Mouse (Mus musculus) midbrain, embryonic 14.5 days (tissue): ENCODE results near the gene Gaa. TPM values are rescaled to one million over a fixed set of nuclear protein-coding genes. Genes with fewer than 3 reads are reported as not detected.

Experiments used
- ATAC-seq: fragments of 200-750 bp; cut with Nextera tagmentation; 2 replicates; pipeline ENCODE4 v1.8.0; 2017; ENCODE audit warnings: moderate number of reproducible peaks, moderate library complexity; ENCODE audit not compliant: low FRiP score, low TSS enrichment
- DNase-seq: peaks from one replicate; pipeline ENCODE4 v3.0.0-alpha.2; 2015
- H3K27ac ChIP-seq: fragments of 300-500 bp; sonication (generic); replicated peaks from 2 replicates; pipeline ENCODE4 v1.5.1; 2014; ENCODE audit warnings: mild to moderate bottlenecking, low read depth, low read length, moderate library complexity
- H3K27me3 ChIP-seq: fragments of 300-500 bp; sonication (generic); 2 replicates; pipeline ENCODE4 v1.6.1; 2014; ENCODE audit warnings: low read length, control low read depth, mixed read lengths; ENCODE audit not compliant: control insufficient read depth, insufficient read depth
- H3K36me3 ChIP-seq: fragments of 300-500 bp; sonication (generic); 2 replicates; pipeline ENCODE4 v1.6.1; 2014; ENCODE audit warnings: low read length, control low read depth; ENCODE audit not compliant: control insufficient read depth, insufficient read depth
- H3K4me1 ChIP-seq: fragments of 300-500 bp; sonication (generic); 2 replicates; pipeline ENCODE4 v1.6.1; 2014; ENCODE audit warnings: mild to moderate bottlenecking, antibody characterized with exemption, low read length, control low read depth; ENCODE audit not compliant: control insufficient read depth, insufficient read depth
- H3K4me2 ChIP-seq: fragments of 300-500 bp; sonication (generic); 2 replicates; pipeline ENCODE4 v1.6.1; 2014; ENCODE audit warnings: mild to moderate bottlenecking, low read length, moderate library complexity
- H3K4me3 ChIP-seq: fragments of 300-500 bp; sonication (generic); replicated peaks from 2 replicates; pipeline ENCODE4 v1.5.1; 2014; ENCODE audit warnings: low read depth, low read length
- H3K9ac ChIP-seq: fragments of 300-500 bp; sonication (generic); replicated peaks from 2 replicates; pipeline ENCODE4 v1.6.1; 2014; ENCODE audit warnings: mild to moderate bottlenecking, low read length, moderate library complexity
- H3K9me3 ChIP-seq: fragments of 300-500 bp; sonication (generic); 2 replicates; pipeline ENCODE4 v1.6.1; 2016; ENCODE audit warnings: low read length, control low read depth, mixed read lengths; ENCODE audit not compliant: control insufficient read depth
- WGBS: fragments of 180-500 bp; shearing (Covaris S2); extraction: QIAGEN DNeasy Blood & Tissue Kit; methylation state at CpG from one replicate; pipeline ENCODE4 v1.1.7; 2014; 5-methylcytosine and 5-hydroxymethylcytosine counted together
- polyA plus RNA-seq: library from polyadenylated mRNA; unstranded; fragments of >200 nt; fragmentation: Nextera tagmentation; extraction: Ambion mirVana; gene quantifications from 2 replicates; pipeline ENCODE4 v1.2.1, GENCODE M21; 2014

The Gaa gene
- polyA plus RNA-seq, 1 experiment from 2014 or later = 58.6 TPM

DNA sequence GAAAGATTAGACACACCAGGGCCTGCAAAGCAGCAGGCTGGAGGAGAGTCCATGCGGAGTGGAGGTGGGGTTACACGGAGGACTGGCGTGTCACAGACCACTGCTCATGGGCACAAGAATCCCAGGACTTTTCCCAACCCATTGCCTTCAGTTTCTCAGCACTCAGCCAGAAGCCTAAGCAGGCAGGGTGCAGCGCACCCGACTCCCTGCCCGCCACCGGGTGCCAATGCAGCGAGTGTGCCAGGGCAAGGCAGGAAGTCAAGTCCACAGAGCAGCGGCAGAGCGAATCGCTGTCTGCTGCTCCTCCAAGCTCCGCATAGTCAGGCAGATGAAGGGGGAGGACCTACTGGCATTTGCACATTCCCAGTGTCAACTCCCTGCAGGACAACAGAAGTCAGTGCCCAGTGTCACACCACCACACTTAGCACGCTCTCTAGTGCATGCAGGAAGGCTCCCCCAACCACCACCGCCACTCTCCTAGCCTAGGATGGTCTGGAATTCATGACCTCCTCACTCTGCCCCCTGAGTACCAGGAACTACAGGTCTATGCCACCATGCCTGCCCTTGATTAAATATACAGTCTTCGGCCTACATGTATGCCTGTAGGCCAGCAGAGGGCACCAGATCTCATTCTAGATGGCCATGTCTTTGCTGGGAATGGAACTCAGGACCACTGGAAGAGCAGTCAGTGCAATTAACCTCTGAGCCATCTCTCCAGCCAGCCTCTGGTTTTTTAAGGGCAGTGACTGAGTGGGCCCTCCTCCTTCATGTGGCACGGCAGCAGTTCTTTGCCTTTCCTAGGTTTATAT, 37.4 kb downstream of the Gaa start:
- Histone ChIP-seq H3K36me3 (no peaks in the 10 kb centered on the region), H3K4me1 (peaks cover 6% of the 10 kb centered on the region; the same call in 1 of the 2 replicates), H3K9me3 (no peaks in the 10 kb centered on the region), H3K4me3 (no peak overlapping the region), H3K4me2 (no peak overlapping the region), H3K27ac (no peak overlapping the region), H3K9ac (no peak overlapping the region), H3K27me3 (no peaks in the 10 kb centered on the region)
- ATAC-seq = no peak
- 45% methylated on average over 16 of the region's 16 CpGs for WGBS
- peak; percentile 81 for DNase-seq

- H3K27me3 ChIP-seq = no peaks in the 10 kb centered on the region
- DNase-seq = no peak
- H3K9ac ChIP-seq = no peak overlapping the region
- H3K36me3 ChIP-seq = no peaks in the 10 kb centered on the region
- no peak overlapping the region for H3K4me3 ChIP-seq
- H3K4me1 ChIP-seq = no peaks in the 10 kb centered on the region
- H3K4me2 ChIP-seq = no peak overlapping the region
- H3K27ac ChIP-seq = no peak overlapping the region
- H3K9me3 ChIP-seq = no peaks in the 10 kb centered on the region
- 67% methylated on average over 13 of the region's 13 CpGs for WGBS
- no peak for ATAC-seq
Observed at GRCm38 (mm10) chr11:119306762-119307657, 39.3 kb downstream of the Gaa start.

- Histone ChIP-seq H3K36me3 (no peaks in the 10 kb centered on the region), H3K27ac (no peak within 1 kb of the TSS), H3K27me3 (no peaks in the 10 kb centered on the region), H3K4me1 (no peaks in the 10 kb centered on the region), H3K9ac (no peak within 1 kb of the TSS), H3K4me3 (no peak within 1 kb of the TSS), H3K4me2 (no peak within 1 kb of the TSS), H3K9me3 (no peaks in the 10 kb centered on the region)
- DNase-seq = no peak
- ATAC-seq = no peak
- 61% methylated on average over 1 of the region's 1 CpGs for WGBS
Observed at GRCm38 (mm10) chr11:119307658-119307867, 39.9 kb downstream of the Gaa start, which contains the start of gene Card14. Card14 (plus strand) TSS chr11:119307768.

DNA sequence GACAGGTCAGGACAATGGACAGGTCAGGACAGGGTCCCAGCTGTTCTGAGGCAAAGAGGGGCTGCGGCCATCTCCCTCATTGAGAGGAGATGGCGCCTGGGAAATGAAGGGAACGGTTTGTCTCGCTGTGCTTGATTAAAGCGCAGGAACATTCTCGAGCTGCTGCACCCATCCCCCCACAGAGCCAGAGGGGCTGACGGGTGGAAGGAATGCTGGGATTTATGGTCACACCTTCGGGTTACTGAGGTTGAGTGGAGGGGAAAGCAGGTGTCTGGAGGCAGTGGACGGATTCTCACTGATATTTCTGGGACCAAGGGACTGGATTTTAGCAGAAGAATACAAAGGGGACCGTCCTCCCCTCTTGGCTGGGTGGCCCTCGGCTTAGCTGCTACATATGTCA, 40.2 kb downstream of the Gaa start:
- 38% methylated on average over 11 of the region's 11 CpGs for whole genome bisulfite sequencing
- no peaks in the 10 kb centered on the region for H3K4me1 ChIP-seq
- no peak overlapping the region for H3K4me3 ChIP-seq
- H3K9ac ChIP-seq = no peak overlapping the region
- DNase-seq (no peak), ATAC-seq (no peak)
- no peaks in the 10 kb centered on the region for H3K27me3 ChIP-seq
- no peaks in the 10 kb centered on the region for H3K36me3 ChIP-seq
- H3K27ac ChIP-seq = no peak overlapping the region
- H3K9me3 ChIP-seq = no peaks in the 10 kb centered on the region
- no peak overlapping the region for H3K4me2 ChIP-seq

DNA sequence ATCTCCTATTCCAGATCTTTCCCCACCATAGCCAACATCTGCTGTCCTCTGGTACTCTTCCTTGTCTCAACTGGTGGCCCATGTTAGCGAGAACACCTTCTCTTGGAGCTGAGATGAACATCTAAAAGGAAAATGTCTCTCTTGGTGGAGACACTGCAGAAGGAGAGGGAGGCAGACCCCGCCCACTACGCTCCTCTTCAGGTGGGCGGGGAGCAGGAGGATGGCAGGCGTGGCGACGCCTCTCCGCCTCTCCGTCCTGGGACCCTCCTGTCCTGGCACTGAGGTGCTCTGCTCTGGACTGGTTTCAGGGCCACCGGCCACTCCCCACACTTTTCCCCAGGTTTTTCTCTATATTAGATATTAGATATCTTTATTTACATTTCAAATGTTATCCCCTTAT, 42.9 kb downstream of the Gaa start:
- DNase-seq (no peak), ATAC-seq (no peak)
- Histone ChIP-seq H3K9me3 (no peaks in the 10 kb centered on the region), H3K4me1 (no peaks in the 10 kb centered on the region), H3K4me3 (no peak overlapping the region), H3K36me3 (no peaks in the 10 kb centered on the region), H3K9ac (no peak overlapping the region), H3K27ac (no peak overlapping the region), H3K4me2 (no peak overlapping the region), H3K27me3 (no peaks in the 10 kb centered on the region)
- 15% methylated on average over 10 of the region's 10 CpGs for WGBS

GRCm38 (mm10) chr11:119314252-119314936, 46.7 kb downstream of the Gaa start:
- 87% methylated on average over 17 of the region's 17 CpGs for WGBS
- no peak for ATAC-seq

DNA sequence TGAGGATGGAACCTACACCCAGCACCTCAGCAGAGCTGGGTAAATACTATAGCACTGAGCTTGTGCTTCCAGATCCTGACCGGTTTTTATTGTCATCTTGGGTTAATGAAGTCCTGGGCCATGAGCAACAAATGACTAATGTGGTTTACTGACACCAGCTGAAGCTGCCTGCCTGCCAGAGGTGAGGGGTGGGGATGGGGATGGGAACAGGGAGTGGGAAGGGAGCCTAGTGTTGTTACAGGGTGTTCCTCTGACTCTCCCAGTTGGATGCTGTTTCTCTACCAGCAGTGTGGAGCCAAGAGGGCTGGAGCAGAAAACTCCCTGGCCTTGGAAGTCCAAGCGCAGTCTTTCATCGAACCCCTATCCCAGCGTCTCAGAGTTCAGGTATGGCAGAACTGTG, 49.0 kb downstream of the Gaa start:
- 92% methylated on average over 4 of the region's 4 CpGs for WGBS
- H3K9ac ChIP-seq = no peak overlapping the region
- H3K4me1 ChIP-seq = no peaks in the 10 kb centered on the region
- H3K4me2 ChIP-seq = no peak overlapping the region
- DNase-seq (no peak), ATAC-seq (no peak)
- no peaks in the 10 kb centered on the region for H3K36me3 ChIP-seq
- H3K27ac ChIP-seq = no peak overlapping the region
- H3K9me3 ChIP-seq = no peaks in the 10 kb centered on the region
- H3K27me3 ChIP-seq = no peaks in the 10 kb centered on the region
- H3K4me3 ChIP-seq = no peak overlapping the region

More at GRCm38 (mm10) chr11:119314252-119314936, 46.7 kb downstream of the Gaa start:
- Histone ChIP-seq H3K9ac (no peak overlapping the region), H3K4me3 (no peak overlapping the region), H3K4me1 (no peaks in the 10 kb centered on the region), H3K27me3 (no peaks in the 10 kb centered on the region), H3K36me3 (no peaks in the 10 kb centered on the region), H3K4me2 (no peak overlapping the region), H3K9me3 (no peaks in the 10 kb centered on the region), H3K27ac (no peak overlapping the region)
- no peak for DNase-seq

DNA sequence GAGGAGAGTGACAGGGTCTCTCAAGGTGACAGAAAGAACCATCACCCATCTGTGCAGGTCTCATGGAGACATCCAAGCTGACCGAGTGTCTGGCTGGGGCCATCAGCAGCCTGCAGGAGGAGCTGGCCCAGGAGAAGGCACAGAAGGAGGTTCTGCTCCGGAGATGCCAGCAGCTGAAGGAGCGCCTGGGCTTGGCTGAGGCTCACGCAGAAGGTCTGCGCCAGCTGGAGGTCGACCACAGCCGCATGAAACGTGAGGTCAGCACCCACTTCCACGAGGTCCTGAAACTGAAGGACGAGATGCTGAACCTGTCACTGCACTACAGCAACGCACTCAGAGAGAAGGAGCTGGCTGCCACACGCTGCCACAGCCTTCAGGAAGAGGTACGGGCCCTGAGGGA, 54.8 kb downstream of the Gaa start:
- no peaks in the 10 kb centered on the region for H3K27me3 ChIP-seq
- no peaks in the 10 kb centered on the region for H3K36me3 ChIP-seq
- no peaks in the 10 kb centered on the region for H3K9me3 ChIP-seq
- no peaks in the 10 kb centered on the region for H3K4me1 ChIP-seq
- no peak overlapping the region for H3K4me3 ChIP-seq
- WGBS = 73% methylated on average over 13 of the region's 13 CpGs
- H3K27ac ChIP-seq = no peak overlapping the region
- no peak overlapping the region for H3K9ac ChIP-seq
- DNase-seq (no peak), ATAC-seq (no peak)
- no peak overlapping the region for H3K4me2 ChIP-seq
